23 mouse cellular contexts compared by ENCODE assay signal in the genomic region with DNA sequence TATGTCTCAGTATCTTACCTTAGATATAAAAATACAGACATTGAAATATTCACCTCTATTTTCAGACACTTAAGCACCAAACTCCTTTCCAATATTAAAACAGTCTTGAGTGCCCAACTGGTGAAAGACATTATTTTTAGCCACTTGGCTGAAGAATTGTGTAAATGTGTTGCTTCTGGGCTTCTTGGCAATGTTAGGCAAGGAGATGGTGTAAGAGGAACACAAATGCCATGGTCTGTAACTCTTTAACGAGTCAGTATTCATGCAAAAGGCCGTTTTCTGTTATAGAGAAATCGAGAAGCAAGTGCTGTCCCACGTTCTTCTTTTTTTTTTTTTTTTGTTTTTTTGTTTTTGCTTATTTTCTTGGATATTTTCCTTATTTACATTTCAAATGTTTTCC. TPM values are rescaled to one million over a fixed set of nuclear protein-coding genes. Genes with fewer than 3 reads are reported as not detected.
"Had no signal": no experiment of that assay in that cellular context is flagged by ENCODE, and none has a peak within 500 bp of the region (broad histone marks: within the 10 kb centered on the region; RNA-seq: fewer than 3 reads in every experiment).

No protein-coding gene starts in this region.

- DNase-seq: kidney, postnatal 14 days; layer of hippocampus, adult 9-11 months; liver; lung, adult 18-20 months; lung, postnatal 10 days; lung, postnatal 36 days; right cerebral cortex, adult 18-20 months; right cerebral cortex, postnatal 14 days; right cerebral cortex, postnatal 4 days; thymus, adult 2 months; thymus, postnatal 14 days; thymus, postnatal 4 days had no signal

- H3K4me2 ChIP-seq: limb, embryonic 13.5 days; liver, embryonic 12.5 days; liver, embryonic 15.5 days; lung, embryonic 15.5 days; midbrain, embryonic 12.5 days; midbrain, embryonic 15.5 days; neural tube, embryonic 12.5 days; neural tube, embryonic 15.5 days had no signal

- ATAC-seq: liver, embryonic 12.5 days; midbrain, embryonic 15.5 days had no signal

- H3K36me3 ChIP-seq: limb, embryonic 10.5 days; limb, embryonic 13.5 days; liver, embryonic 12.5 days; liver, embryonic 15.5 days; lung, embryonic 15.5 days; midbrain, embryonic 12.5 days; midbrain, embryonic 15.5 days; neural tube, embryonic 12.5 days; neural tube, embryonic 15.5 days had no signal

- H3K9ac ChIP-seq: limb, embryonic 13.5 days; liver, embryonic 12.5 days; liver, embryonic 15.5 days; lung, embryonic 15.5 days; midbrain, embryonic 12.5 days; midbrain, embryonic 15.5 days; neural tube, embryonic 12.5 days; neural tube, embryonic 15.5 days had no signal

- H3K4me1 ChIP-seq: liver, embryonic 12.5 days; liver, embryonic 15.5 days; lung, embryonic 15.5 days had no signal

- H3K9me3 ChIP-seq: limb, embryonic 10.5 days; limb, embryonic 13.5 days; liver, embryonic 12.5 days; liver, embryonic 15.5 days; lung, embryonic 15.5 days; midbrain, embryonic 12.5 days; midbrain, embryonic 15.5 days; neural tube, embryonic 12.5 days; neural tube, embryonic 15.5 days had no signal

- H3K4me3 ChIP-seq: layer of hippocampus, adult 2 months; limb, embryonic 10.5 days; limb, embryonic 13.5 days; liver, embryonic 12.5 days; liver, embryonic 15.5 days; lung, embryonic 15.5 days; midbrain, embryonic 12.5 days; midbrain, embryonic 15.5 days; neural tube, embryonic 12.5 days; neural tube, embryonic 15.5 days had no signal

- H3K27ac ChIP-seq: layer of hippocampus, adult 2 months; limb, embryonic 10.5 days; limb, embryonic 13.5 days; liver, embryonic 12.5 days; liver, embryonic 15.5 days; lung, embryonic 15.5 days; midbrain, embryonic 12.5 days; midbrain, embryonic 15.5 days; neural tube, embryonic 12.5 days; neural tube, embryonic 15.5 days; stomach, postnatal 0 days had no signal

- H3K27me3 ChIP-seq: limb, embryonic 13.5 days; liver, embryonic 12.5 days; liver, embryonic 15.5 days; lung, embryonic 15.5 days; midbrain, embryonic 12.5 days had no signal

RNA-seq across cellular contexts. Expression of a gene that starts 25.9 kb away (rescaled TPM):
- polyA plus RNA-seq: limb, embryonic 10.5 days had no signal
